Mouse (Mus musculus) layer of hippocampus, postnatal 10 days (tissue): ENCODE data around the gene Pygm. TPM values are rescaled to one million over a fixed set of nuclear protein-coding genes. Genes with fewer than 3 reads are reported as not detected.

Experiments used
- DNase-seq, 2 experiments: peaks; one replicate each; pipeline ENCODE4 v3.0.0; 2021; ENCODE audit warnings: low spot score in 2 of 2
- total RNA-seq, 2 experiments: library from RNA; stranded (reverse); gene quantifications; 2 replicates each; pipeline ENCODE4 v1.2.3; 2021

Gene Pygm
- total RNA-seq, 2 experiments from 2014 or later = 16.2 to 17.4 TPM

GRCm38 (mm10) chr19:6383470-6383869 is 729 bp upstream of the Pygm start:
- DNase-seq = no peak

- no peak for DNase-seq
These were observed 755 bp downstream of the Pygm start for GRCm38 (mm10) chr19:6384954-6385353.

GRCm38 (mm10) chr19:6385419-6385818 is 1.2 kb downstream of the Pygm start:
- DNase-seq = no peak

- no peak for DNase-seq
These were observed 1.6 kb downstream of the Pygm start for GRCm38 (mm10) chr19:6385821-6386220.

DNA sequence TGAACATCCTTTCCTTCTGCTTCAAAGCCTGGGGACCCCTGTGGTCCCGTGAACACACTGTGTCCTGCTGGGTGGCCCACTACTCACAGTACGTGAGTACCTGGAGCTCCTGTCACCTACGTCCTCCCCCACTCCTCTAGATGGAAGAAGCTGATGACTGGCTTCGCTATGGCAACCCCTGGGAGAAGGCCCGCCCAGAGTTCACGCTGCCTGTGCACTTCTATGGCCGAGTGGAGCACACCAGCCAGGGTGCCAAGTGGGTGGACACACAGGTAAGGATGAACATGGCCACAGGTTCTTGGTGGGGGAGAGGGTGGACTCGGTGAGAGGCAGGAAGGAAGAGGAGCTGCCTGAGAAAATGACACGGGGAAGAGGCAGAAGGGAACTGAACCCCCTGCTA is 2.0 kb downstream of the Pygm start:
- no peak for DNase-seq

DNA sequence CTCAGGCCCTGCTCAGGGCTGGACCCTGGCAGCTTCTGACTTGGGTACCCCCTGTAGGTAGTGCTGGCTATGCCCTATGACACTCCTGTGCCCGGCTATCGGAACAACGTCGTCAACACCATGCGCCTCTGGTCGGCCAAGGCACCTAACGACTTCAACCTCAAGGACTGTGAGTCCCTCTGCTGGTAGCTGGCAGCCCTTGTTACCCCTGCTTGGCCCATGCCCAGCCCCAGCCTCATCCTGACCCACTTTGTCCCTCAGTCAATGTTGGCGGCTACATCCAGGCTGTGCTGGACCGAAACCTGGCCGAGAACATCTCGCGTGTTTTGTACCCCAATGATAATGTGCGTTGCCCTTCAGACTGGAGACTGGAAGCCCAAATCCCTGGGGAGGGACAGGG is 3.8 kb downstream of the Pygm start:
- DNase-seq = no peak

DNA sequence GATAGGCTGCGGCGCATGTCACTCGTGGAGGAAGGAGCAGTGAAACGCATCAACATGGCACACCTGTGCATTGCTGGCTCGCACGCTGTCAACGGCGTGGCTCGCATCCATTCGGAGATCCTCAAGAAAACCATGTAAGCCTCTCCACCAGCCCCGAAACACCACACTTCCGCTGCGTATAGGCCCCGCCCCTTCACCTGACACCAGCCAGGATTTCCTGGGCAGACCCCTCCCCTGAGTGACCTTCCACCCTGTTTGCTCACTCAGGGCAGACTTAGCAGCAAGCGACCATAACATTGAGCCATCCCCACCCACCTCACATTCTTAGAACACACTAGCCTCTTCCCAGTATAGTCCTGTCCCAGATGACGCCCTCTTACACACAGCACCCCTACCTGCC is 5.6 kb downstream of the Pygm start:
- DNase-seq = no peak

DNA sequence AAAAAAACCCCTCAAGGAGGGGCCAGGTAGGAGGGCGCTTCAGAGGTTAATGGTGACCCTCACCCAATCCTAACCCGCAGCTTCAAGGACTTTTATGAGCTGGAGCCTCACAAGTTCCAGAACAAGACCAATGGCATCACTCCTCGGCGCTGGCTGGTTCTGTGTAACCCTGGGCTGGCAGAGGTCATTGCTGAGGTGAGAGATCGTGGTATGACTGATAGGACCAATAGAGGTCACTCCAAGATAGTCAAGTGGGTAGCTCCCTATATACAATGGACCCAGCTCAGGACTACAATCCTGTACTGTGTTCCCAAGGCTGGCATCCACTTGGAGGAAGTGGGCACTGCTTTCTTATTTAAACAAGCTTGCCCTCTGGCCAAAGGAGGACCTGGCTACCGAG is 6.1 kb downstream of the Pygm start:
- no peak for DNase-seq

DNA sequence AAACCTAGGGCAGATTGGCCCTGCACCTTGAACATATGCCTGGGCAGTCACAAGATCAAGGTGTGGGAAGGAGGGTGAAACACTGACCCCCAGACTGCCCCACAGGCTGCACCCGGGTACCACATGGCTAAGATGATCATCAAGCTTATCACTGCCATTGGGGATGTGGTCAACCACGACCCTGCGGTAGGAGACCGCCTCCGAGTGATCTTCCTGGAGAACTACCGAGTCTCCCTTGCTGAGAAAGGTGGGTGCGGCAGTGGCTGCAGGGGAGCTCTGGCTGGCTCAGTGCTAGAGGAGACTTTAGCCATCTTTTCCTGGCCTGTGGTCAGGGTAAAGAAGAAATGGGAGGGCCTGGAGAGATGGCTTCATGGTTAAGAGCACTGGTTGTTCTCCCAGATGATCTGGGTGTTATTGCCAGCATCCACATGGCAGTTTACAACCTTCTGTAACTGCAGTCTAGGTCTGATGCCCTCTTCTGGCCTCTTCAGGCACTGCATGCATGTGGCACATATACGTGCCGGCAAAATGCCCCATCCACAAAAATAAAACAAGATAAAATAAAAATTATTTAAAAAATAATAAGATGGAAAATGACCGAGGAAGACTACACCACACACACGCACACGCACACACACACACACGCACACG is 8.7 kb downstream of the Pygm start:
- DNase-seq = no peak

- DNase-seq = no peak
These were observed 9.4 kb downstream of the Pygm start for GRCm38 (mm10) chr19:6393637-6394036.

GRCm38 (mm10) chr19:6396237-6396636 is 12.0 kb downstream of the Pygm start:
- DNase-seq = no peak

- DNase-seq = no peak
These were observed 13.5 kb downstream of the Pygm start for GRCm38 (mm10) chr19:6397582-6398249.

- DNase-seq = peak in 1 of 2 experiments; percentile 61
These were observed 14.5 kb downstream of the Pygm start for GRCm38 (mm10) chr19:6398447-6399284.

GRCm38 (mm10) chr19:6399285-6400095 is 15.3 kb downstream of the Pygm start, which contains the start of gene Rasgrp2:
Gene Rasgrp2 (plus strand): TSS chr19:6399340.
- DNase-seq = peak in 1 of 2 experiments; percentile 65

DNA sequence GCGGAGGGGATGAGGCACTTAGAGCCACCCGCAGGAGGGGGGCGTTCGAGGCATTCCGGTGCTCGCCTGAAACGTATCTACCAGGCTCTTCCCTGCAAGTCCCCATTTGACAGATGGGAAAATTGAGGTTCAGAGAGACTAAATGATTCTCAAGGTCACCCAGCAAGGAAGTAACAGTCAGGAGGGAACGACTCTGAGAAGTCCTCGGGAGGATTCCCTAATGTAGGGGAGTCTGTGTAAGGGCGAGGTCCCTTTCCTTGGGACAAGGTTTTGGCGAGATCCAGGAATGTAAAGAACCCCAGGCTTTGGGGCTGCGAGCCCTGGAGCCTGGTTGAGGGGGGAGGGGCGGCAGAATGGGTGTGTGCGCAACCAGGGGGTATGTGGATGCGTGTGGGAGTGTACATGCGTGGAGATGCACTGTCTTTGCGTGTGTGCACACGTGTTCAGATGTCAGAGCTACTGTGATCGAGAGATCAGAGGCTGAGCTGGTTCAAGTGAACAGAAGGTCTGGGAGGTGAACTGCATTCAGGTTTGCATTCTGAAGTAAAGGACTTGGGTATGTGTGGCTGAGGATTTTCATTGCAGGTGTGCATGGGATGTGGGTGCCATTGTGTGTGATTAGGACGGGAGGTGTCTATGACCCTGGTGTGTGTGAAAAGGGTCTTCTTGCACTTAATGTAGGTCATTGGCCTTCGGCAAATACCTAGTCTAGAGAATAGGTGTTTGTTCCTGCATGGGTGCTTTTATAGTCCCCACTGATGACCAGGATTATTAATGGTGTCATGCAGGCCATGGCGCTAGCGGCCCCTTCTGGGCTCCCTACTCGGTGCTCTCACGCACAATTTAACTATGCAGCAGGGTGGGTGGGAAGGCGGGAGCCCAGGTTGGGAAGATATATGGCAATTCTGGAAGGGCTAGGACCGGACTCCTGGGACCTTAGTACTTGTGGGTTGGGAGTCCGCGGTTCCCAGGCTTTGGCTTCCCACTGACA is 16.2 kb downstream of the Pygm start:
- DNase-seq = no peak

DNA sequence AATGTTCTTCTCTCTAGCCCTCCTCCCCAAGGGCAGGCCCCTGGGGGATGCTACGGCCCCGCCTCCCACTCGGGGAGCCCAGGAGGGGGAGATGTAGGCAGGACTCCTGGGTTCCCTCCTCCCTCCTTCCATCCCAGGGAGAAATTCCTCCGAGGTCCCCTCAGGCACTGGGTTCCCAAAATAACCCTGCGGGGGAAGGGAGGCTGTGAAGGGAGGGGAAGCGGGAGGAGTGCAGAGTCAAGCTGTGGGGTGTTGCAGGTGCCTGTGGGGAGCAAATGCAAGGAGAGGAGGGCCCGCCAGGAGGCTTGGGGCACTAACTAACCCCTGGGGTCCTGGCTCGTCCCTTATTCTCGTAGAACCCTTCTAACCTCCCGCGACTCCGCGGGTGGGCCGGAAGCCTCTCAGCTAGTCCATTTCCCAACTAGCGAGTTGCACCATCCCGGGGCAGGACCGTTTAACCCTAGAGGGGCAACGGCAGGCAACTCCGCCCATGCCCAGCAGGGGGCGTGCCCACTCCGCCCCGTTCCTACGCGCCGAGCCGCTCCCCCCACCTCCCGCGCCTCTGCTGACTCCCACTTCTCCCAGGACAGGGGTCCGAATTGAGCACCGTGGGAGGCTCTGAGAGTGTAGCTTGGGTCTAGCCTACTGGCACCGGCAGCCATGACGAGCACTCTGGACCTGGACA is 17.1 kb downstream of the Pygm start:
- peak; percentile 80 to 84 for DNase-seq

GRCm38 (mm10) chr19:6401951-6402350 is 17.8 kb downstream of the Pygm start:
- DNase-seq = no peak

DNA sequence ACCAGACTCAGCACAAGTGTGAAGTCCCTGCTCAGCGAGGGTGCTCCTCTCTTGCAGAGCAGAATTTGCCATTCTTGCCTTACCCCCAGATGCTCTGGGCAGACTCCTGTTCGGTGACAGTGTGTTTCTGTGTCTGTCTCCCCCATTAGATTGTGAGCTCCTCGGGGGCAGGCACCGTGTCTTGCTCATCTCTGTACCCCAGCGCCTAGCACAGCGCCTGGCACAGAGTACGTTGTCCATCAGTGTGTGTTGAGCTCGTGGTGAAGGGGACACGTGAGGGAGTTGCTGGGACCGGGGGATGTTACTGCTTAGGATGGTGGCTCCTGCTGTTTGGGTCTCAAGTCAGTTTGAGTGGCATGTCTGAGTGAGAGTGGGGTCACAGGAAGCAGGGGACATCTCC is 19.7 kb downstream of the Pygm start:
- no peak for DNase-seq

GRCm38 (mm10) chr19:6405433-6405832 is 21.2 kb downstream of the Pygm start:
- no peak for DNase-seq
